Mouse (Mus musculus) kidney, postnatal 14 days (tissue): ENCODE results near the gene Psat1.

Source experiments
- DNase-seq: peaks from one replicate; pipeline ENCODE4 v3.0.0; 2022; ENCODE audit warnings: mixed read lengths

Psat1 gene

GRCm38 (mm10) chr19:15947237-15947636, at the start of gene Psat1:
Gene Psat1, minus strand, starts transcription at chr19:15947337.
- DNase-seq, result no peak

- no peak for DNase-seq
These were observed 43.0 kb upstream of the Psat1 start for GRCm38 (mm10) chr19:15990102-15990501.

DNA sequence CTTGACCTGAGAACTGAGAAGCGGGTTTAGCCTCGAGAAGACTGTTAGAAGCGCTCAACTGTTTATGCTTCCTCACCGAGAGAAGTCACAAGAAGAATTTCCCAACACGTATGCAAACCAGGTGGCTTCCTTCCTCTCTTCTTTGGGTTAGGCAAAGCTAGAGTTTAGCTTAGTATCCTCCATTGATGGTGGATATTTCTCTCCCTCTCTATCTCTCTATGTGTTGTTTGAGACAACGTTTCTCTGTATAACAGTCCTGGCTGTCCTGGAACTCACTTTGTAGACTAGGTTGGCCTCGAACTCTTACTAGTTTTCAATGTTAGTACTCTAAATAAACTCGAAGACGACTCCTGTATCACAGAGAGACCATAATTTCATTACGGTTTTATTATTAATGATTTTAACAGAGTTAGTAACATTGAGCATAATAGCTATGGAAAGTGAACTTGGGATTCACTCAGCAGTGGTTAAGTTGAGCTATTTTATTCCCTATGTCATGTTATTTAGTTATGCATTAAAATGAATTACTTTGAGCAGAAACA, 38.1 kb upstream of the Psat1 start:
- no peak for DNase-seq

- peak; percentile 95 for DNase-seq
These were observed 37.5 kb upstream of the Psat1 start, which contains the start of gene Cep78 for GRCm38 (mm10) chr19:15984449-15985171. Gene Cep78, minus strand, starts transcription at chr19:15984989.

GRCm38 (mm10) chr19:15983739-15984344, 36.7 kb upstream of the Psat1 start:
- DNase-seq, result no peak

- no peak for DNase-seq
These were observed 36.0 kb upstream of the Psat1 start for GRCm38 (mm10) chr19:15982926-15983738.

DNA sequence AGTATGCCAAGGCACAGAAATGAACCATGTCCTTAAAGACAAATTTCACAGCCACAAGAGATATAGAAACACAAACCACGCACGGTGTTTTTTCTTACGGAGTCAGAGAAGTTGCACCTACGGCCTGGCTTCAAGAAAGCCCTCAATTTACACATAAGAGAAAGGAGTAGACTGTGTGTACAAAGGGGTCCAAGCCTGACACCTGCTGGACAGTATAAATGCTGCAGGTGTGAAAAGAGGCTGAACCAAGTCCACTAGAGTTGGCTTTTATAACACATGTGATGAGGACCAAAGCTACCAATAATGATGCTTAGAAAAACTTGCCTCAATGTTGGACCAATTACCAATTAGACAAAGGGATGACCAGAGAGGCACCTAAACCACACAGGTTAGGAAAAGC, 34.7 kb upstream of the Psat1 start:
- DNase-seq, result peak; percentile 78

DNA sequence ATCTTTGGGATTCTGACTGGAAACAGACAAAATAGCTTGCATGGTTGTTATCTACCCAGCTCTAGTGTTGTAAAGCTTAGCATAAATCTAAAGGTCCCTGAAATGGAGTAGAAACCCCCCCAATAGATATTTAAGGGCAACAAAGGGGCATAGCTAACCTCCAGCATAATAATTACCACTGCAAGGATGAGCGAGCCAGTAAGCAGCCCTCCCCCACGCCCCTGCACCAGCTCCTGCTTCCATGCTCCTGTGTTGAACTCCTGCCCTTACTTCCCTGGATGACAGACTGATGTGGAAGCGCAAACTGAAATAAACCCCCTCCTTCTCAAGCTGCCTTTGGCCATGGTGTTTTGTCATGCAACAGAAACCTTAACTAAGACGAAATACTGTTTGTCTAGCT, 26.2 kb upstream of the Psat1 start:
- DNase-seq, result no peak

- DNase-seq, result peak; percentile 66
These were observed 17.9 kb upstream of the Psat1 start for GRCm38 (mm10) chr19:15965082-15965481.

GRCm38 (mm10) chr19:15964533-15964932, 17.4 kb upstream of the Psat1 start:
- DNase-seq, result no peak

GRCm38 (mm10) chr19:15963011-15963695, 16.0 kb upstream of the Psat1 start:
- no peak for DNase-seq

- no peak for DNase-seq
These were observed 15.2 kb upstream of the Psat1 start for GRCm38 (mm10) chr19:15962313-15962712.

DNA sequence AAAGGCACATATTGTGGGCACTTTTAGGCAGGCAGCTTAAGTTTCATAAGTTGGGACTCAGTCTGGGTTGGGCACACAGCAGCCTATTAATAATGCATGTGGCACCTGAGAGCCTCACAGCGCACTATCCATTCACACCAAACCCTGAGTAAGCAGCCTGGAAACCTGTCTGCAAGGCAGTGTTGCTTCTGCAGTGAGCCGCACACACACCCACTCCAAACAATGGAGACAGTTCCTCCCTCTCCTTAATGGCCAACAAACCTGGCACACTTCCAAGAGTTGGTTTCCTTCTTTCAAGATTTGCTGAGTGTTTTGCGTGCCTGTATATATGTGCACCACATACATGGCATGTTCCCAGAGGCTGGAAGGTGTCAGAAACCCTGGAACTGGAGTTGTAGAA, 3.1 kb upstream of the Psat1 start:
- DNase-seq, result peak; percentile 33

DNA sequence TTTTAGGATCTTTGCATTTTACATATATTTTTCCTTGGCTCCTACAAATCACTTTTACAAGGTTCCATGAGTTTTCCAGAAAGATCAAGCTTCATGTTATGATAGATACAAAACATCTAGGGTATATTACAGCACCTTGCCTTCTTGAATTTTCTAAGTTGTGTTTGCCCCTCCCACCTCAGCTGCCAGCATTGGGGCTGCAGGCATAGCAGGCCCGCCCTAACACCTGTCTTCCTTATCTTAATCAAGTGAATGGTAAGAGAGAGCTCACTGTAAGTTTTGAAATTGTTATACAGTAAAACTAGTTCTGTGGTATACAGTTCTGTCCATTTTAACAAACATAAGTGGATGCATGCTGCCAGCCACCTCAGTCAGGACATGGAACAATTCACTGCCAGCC, 1.7 kb upstream of the Psat1 start:
- no peak for DNase-seq

DNA sequence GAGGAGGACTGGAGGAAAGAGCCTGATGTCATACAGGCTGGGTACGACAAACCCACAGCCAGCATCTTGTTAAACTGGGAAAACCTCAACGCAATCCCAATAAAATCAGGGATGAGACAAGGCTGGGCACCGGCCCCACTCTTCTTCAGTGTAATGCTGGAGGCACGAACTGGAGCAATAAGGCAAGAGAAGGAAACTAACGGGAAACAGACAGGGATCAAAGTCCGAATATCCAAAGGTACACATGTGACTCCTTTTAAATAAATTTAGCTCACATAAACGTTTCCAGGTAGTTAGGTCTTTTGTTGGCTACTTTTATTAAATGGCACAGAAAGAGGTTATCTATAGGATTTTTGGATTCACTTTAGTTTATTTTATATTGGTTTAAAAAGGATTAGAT, 1.3 kb upstream of the Psat1 start:
- DNase-seq, result peak; percentile 49

DNA sequence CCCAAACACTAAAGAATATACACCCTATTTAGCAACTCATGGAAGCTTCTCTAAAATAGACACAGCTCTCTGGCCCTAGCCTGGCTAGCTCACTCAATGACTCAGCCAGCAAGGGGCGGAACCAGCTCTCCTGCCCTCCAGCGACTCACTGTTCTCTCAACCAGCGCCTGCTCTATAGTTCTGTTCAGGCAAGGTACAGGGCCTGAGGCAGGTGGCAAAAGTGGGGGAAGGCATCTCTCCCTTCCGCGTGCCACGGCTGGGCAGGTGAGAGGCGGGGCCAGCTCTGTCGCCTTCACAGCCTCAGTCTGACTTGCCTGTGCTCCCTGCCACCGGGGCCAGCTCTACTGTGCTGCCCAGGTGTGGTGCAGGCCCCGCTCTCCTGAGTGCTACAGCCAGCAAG, 474 bp downstream of the Psat1 start:
- peak; percentile 33 for DNase-seq

- no peak for DNase-seq
These were observed 4.1 kb downstream of the Psat1 start for GRCm38 (mm10) chr19:15943117-15943423.

DNA sequence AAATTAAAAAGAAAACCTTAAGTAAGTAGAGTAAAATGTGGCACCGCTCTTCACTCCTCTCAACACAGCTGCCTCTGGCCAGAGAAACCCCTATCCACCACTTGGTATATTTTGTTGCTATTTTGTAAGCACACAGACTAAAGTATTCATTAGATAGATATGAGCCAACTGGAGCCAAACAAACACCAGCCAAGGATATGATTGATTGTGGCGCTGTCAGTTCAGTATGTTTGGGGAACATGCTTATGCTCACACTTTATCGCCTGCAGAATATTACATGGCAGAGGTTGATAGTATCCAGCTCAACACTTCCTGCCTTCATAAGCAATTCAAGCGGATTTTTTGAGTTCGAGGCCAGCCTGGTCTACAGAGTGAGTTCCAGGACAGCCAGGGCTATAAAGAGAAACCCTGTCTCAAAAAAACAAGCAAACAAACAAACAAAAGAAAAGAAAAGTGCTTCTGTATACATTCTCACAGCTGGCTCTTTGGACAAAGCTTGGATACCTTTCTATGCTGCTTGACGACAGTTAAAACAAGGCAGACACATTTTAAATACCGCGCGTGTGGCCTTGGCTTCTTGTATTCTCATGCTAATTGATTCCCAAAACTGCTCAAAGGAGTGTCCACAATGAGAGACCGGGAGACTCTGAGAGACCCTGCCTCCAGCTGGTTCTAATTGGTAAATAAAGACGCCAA, 4.6 kb downstream of the Psat1 start:
- DNase-seq, result no peak

DNA sequence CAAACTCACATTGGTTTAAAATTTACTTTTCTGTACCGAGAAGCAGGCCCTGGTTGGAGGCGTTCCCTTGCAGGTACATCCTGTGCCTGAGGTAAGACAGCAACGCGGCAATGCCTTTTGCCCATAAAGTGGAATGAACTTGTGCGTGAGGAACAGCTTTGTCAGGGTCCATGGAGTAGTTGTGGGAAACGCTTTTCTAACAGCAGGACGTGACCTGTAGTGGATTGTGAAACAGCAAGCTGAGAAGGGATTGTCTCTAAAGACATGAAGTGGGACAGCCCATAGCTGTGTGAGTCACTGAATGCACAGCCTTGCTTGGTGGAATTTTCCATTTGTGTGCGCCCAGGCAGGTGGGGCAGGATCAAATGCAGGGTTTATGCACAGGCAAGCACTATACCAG, 5.7 kb downstream of the Psat1 start:
- peak; percentile 76 for DNase-seq

DNA sequence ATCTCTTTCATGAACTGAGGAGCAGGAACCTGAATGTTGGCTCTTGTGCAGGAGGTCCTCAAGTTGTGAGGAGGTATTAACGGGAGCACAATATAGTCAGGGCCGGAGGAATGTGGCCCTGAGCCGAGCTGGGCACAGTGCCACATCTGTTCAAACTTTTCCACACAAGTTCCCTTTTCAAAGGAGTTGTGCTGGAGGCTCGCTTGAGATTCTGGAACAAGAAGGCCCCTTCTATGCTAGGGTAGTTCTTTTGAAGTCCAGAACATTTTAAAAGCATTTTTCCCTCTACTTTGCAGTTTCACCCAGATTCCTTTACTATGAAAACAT, 21.5 kb downstream of the Psat1 start:
- DNase-seq, result peak; percentile 93

GRCm38 (mm10) chr19:15924866-15925718, 22.0 kb downstream of the Psat1 start:
- DNase-seq, result peak; percentile 93
